Mouse (Mus musculus) thymus, adult 2 months (tissue): ENCODE results near the gene Tas2r144.

Source experiments
- CTCF ChIP-seq: fragments of 200-500 bp; IDR thresholded peaks from 2 replicates; pipeline ENCODE4 v1.5.1; 2012; ENCODE audit warnings: mild to moderate bottlenecking, control low read depth, low read length, moderate library complexity, borderline replicate concordance; ENCODE audit not compliant: control insufficient read depth, poor library complexity, insufficient read depth; ENCODE audit errors: extremely low read depth
- POLR2A ChIP-seq: fragments of 200-500 bp; IDR thresholded peaks from 2 replicates; pipeline ENCODE4 v1.6.1; 2012; ENCODE audit warnings: mild to moderate bottlenecking, low read length, control low read depth, moderate library complexity; ENCODE audit not compliant: control insufficient read depth, poor library complexity, insufficient read depth; ENCODE audit errors: extremely low read depth

DNA sequence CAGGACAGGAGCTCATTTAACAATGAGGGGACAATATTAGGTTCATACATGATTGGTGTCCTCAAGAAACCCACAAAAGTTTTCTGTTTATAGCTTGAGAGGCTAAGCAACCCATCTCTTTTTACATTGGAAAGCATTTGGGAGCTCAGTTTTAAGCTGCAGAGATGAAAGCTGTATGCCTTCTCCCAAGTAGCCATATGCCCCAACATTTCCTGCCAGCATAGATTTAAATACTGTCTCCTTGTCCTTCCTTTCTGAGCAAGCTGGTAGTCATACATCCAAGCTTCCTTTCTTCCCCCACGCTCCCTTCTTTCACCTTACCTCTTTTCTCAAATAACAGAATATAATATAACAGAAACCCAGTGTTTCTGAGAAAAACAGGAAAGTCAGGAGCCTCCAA lies 32.7 kb upstream of the Tas2r144 start:
- TF ChIP-seq POLR2A, result no peak
- TF ChIP-seq CTCF, result no peak
